Mouse (Mus musculus) stomach, embryonic 14.5 days (tissue): ENCODE measurements around the gene Fastk. TPM values are rescaled to one million over a fixed set of nuclear protein-coding genes. Genes with fewer than 3 reads are reported as not detected.

Source experiments
- ATAC-seq: fragments of 200-750 bp; cut with Nextera tagmentation; 2 replicates; pipeline ENCODE4 v1.8.0; 2017; ENCODE audit warnings: low read depth, moderate TSS enrichment; ENCODE audit not compliant: insufficient number of reproducible peaks, insufficient read depth, low FRiP score
- H3K27ac ChIP-seq: fragments of 300-500 bp; sonication (generic); 2 replicates; pipeline ENCODE4 v1.5.1; 2014; ENCODE audit warnings: mild to moderate bottlenecking, low read length, moderate library complexity, mixed read lengths
- H3K27me3 ChIP-seq: fragments of 300-500 bp; sonication (generic); 2 replicates; pipeline ENCODE4 v1.6.1; 2014; ENCODE audit warnings: low read length, control low read depth, mixed read lengths; ENCODE audit not compliant: control insufficient read depth, insufficient read depth
- H3K36me3 ChIP-seq: fragments of 300-500 bp; sonication (generic); 2 replicates; pipeline ENCODE4 v1.6.1; 2014; ENCODE audit warnings: mild to moderate bottlenecking, control low read depth, low read length, moderate library complexity, mixed read lengths; ENCODE audit not compliant: control insufficient read depth, insufficient read depth
- H3K4me1 ChIP-seq: fragments of 300-500 bp; sonication (generic); 2 replicates; pipeline ENCODE4 v1.6.1; 2014; ENCODE audit warnings: low read length, control low read depth, mixed read lengths; ENCODE audit not compliant: control insufficient read depth, insufficient read depth
- H3K4me2 ChIP-seq: fragments of 300-500 bp; sonication (generic); replicated peaks from 2 replicates; pipeline ENCODE4 v1.6.1; 2014; ENCODE audit warnings: low read depth, low read length, control low read depth
- H3K4me3 ChIP-seq: fragments of 300-500 bp; sonication (generic); 2 replicates; pipeline ENCODE4 v1.5.1; 2014; ENCODE audit warnings: low read depth, low read length, control low read depth
- H3K9ac ChIP-seq: fragments of 300-500 bp; sonication (generic); replicated peaks from 2 replicates; pipeline ENCODE4 v1.6.1; 2014; ENCODE audit warnings: low read depth, mild to moderate bottlenecking, control low read depth, low read length, moderate library complexity, mixed read lengths
- H3K9me3 ChIP-seq: fragments of 300-500 bp; sonication (generic); 2 replicates; pipeline ENCODE4 v1.6.1; 2016; ENCODE audit warnings: low read depth, low read length, control low read depth; ENCODE audit not compliant: control insufficient read depth
- WGBS: fragments of 180-500 bp; shearing (Covaris S2); extraction: QIAGEN DNeasy Blood & Tissue Kit; methylation state at CpG from one replicate; pipeline ENCODE4 v1.1.7; 2014; 5-methylcytosine and 5-hydroxymethylcytosine counted together
- polyA plus RNA-seq: library from polyadenylated mRNA; unstranded; fragments of >200 nt; fragmentation: Nextera tagmentation; extraction: Ambion mirVana; gene quantifications from 2 replicates; pipeline ENCODE4 v1.2.1, GENCODE M21; 2014

The Fastk gene
- polyA plus RNA-seq, 1 experiment from 2014 or later: 102 TPM

DNA sequence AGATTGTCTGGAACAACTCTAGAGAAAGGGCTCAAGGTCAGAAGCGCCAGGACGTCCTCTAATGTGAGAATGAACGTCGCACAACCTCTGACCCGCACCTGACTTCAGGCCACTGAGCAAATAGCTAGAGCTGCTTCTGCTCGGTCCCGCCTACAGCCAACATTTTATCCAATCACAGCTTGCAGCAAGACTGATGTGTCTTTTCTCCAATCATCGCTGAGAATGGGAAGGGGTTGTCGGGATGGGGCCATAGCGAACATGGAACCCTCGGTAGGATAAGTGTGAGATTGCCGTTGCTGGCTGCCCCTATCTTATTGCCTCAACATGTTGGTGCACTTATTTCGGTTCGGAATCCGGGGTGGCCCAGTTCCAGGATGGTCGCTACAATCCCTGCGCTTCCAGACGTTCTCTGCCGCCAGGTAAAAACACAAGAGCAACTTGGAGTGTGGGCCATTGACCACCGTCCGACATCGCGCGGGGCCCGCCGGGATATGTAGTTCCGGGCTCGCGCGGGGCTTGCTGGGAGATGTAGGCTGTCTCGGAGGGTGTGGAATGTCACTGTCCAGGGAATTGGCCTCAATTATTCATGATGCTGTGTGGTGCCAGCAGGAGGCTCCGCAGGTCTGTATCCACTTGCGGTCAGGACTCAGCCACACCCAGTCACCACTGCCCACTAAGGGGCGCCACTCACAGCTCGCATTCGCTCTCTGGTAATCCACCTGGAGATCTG lies 50.8 kb downstream of the Fastk start:
- Histone ChIP-seq H3K4me1 (peaks cover 7% of the 10 kb centered on the region; the same call in 1 of the 2 replicates), H3K36me3 (no peaks in the 10 kb centered on the region), H3K4me3 (peak overlapping the region; percentile 56), H3K9ac (no peak overlapping the region; the same call in 1 of the 2 replicates), H3K27me3 (no peaks in the 10 kb centered on the region), H3K27ac (peak overlapping the region; percentile 79; the same call in 1 of the 2 replicates), H3K4me2 (peak overlapping the region; percentile 59), H3K9me3 (no peaks in the 10 kb centered on the region)
- WGBS: under 1% methylated on average over 36 of the region's 36 CpGs
- peak; percentile 95 for ATAC-seq

DNA sequence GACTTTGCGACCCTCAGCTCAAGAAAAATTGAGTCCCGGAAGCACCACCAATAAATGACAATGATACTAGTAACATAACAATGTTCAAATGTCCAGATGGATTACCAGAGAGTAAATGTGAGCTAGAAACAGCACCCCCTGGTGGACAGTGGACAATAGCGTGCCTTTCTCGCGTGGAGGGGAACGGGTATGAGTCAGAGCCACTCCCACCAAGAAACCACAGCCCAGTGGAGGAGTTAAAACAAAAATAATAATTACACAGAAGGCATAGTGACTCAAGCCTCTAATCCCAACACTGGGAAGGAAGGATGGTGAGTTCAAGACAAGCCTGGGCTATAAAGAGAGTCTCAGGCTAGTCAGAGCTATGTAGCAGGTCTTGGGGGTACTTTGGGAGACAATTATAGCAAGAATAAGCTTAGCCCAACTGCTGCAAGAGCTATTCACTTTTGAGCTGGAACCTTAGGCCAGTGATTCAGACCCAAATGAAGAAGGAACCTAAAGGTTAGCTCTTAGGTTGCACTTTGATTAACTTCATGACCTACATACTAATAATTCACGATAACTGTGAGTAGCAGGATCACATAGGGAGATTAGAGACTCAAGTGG lies 51.6 kb downstream of the Fastk start, which contains the start of gene Abcb8:
TSS of gene Abcb8 (plus strand) at position 272 of the 606 bp plus-strand sequence.
- Histone ChIP-seq H3K9ac (no peak within 1 kb of the TSS; the same call in 1 of the 2 replicates), H3K27me3 (no peaks in the 10 kb centered on the region), H3K36me3 (no peaks in the 10 kb centered on the region), H3K4me2 (peak within 1 kb of the TSS; percentile 59), H3K4me1 (peaks cover 7% of the 10 kb centered on the region; the same call in 1 of the 2 replicates), H3K4me3 (peak within 1 kb of the TSS; percentile 56), H3K9me3 (no peaks in the 10 kb centered on the region), H3K27ac (peak within 1 kb of the TSS; percentile 79; the same call in 1 of the 2 replicates)
- WGBS: 25% methylated on average over 7 of the region's 7 CpGs
- ATAC-seq: no peak

DNA sequence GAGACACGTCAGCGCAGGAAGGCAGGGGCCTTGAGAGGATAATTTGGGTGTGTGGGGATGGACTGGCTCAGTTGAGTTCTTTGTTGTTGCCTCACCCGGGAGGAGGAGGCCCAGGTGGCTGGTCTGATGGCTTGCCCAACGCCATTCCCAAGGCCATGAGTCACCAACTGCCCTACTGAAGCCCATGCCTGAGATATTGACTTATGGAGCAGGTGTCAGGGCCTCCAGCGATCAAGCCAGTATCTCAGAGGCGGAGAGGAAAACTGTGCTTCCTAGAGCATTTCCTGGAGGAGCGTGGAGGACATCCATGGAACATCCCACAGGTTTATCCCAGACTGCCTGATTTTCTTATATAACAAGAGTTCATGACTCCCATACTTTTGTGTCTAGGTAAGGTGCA lies 52.4 kb downstream of the Fastk start:
- H3K27me3 ChIP-seq: no peaks in the 10 kb centered on the region
- H3K4me2 ChIP-seq: no peak overlapping the region
- no peak for ATAC-seq
- no peaks in the 10 kb centered on the region for H3K36me3 ChIP-seq
- no peak overlapping the region for H3K27ac ChIP-seq
- H3K4me3 ChIP-seq: no peak overlapping the region
- 71% methylated on average over 7 of the region's 7 CpGs for WGBS
- H3K9me3 ChIP-seq: no peaks in the 10 kb centered on the region
- no peak overlapping the region for H3K9ac ChIP-seq
- peaks cover 7% of the 10 kb centered on the region; the same call in 1 of the 2 replicates for H3K4me1 ChIP-seq

DNA sequence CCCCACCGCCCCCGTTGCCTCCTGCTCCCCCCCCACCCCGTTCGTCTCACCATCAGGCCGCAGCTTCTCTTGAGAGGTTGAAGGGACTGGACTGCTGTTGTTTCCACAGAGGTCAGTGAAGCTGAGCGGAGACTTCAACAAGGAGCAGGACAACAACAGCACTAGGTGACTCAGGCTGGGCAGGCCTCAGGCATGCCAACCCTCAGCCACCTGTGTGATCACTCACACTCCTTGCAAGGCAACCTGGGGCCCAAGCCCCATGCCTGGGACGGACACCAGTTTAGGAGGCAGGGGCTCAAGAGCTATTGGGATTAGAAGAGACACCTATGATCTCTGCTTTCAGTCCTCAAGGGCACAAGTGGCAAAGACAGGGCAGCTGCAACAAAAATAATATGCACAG lies 53.2 kb downstream of the Fastk start, which contains the start of gene Atg9b:
TSS of gene Atg9b (minus strand) at position 280 of the 400 bp plus-strand sequence.
- Histone ChIP-seq H3K4me1 (peaks cover 9% of the 10 kb centered on the region), H3K4me2 (no peak within 1 kb of the TSS), H3K9me3 (no peaks in the 10 kb centered on the region), H3K36me3 (no peaks in the 10 kb centered on the region), H3K4me3 (no peak within 1 kb of the TSS), H3K27ac (no peak within 1 kb of the TSS), H3K27me3 (no peaks in the 10 kb centered on the region), H3K9ac (no peak within 1 kb of the TSS)
- 85% methylated on average over 7 of the region's 7 CpGs for WGBS
- no peak for ATAC-seq

DNA sequence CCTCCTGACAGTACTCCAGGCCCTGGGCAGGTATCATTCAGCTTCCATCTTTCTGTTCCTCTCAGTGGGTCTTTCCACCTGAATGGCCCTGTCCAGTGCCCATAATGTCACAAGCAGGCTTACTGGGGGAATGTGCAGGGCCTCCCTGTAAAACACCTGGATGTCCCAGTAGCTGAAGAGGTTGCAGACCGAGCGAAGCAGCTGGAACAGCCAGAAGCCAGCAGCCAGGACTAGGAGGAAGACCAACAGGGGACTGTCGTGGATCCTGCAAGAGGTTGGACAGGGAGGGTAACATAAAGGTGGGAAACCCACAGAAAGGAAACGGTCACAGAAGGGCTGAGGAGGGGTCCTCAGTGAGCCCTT lies 55.4 kb downstream of the Fastk start:
- no peak for ATAC-seq
- H3K36me3 ChIP-seq: no peaks in the 10 kb centered on the region
- no peak overlapping the region for H3K4me2 ChIP-seq
- H3K9ac ChIP-seq: no peak overlapping the region
- no peaks in the 10 kb centered on the region for H3K9me3 ChIP-seq
- H3K4me1 ChIP-seq: peaks cover 7% of the 10 kb centered on the region
- H3K27ac ChIP-seq: no peak overlapping the region
- no peak overlapping the region for H3K4me3 ChIP-seq
- 72% methylated on average over 4 of the region's 4 CpGs for WGBS
- H3K27me3 ChIP-seq: no peaks in the 10 kb centered on the region

DNA sequence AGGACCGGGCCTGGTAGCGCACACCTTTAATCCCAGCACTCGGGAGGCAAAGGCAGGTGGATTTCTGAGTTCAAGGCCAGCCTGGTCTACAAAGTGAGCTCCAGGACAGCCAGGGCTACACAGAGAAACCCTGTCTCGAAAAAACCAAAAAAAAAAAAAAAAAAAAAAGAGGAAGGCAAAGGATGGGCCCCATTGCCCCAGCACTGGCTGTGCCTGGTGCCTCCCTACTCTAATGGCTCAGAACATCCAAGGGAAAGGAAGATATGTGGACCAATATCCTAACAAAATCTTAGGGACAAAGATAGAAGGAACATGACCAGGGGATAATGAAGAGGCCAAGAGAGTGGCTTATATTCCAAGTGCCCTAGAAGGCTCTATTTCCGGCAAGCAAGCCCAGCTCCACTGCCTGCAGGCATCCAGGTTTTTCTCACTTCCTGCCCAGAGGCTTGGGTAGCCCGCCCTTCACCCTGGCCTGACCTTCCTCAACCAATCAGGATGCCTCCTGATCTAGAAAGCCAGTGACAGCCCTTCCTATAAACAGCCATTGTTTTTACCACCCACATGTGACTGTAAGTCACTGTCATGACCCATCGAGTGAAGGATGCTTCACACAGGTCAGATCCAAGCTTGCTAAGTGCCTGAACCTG lies 56.0 kb downstream of the Fastk start:
- no peak overlapping the region for H3K4me2 ChIP-seq
- H3K36me3 ChIP-seq: no peaks in the 10 kb centered on the region
- no peak overlapping the region for H3K4me3 ChIP-seq
- WGBS: 60% methylated on average over 6 of the region's 7 CpGs
- H3K27ac ChIP-seq: no peak overlapping the region
- ATAC-seq: no peak
- no peak overlapping the region for H3K9ac ChIP-seq
- H3K27me3 ChIP-seq: no peaks in the 10 kb centered on the region
- H3K9me3 ChIP-seq: no peaks in the 10 kb centered on the region
- peaks cover 7% of the 10 kb centered on the region for H3K4me1 ChIP-seq

Other genes starting within 250 kb of the Fastk start
- 8.9 and 9.8 TPM in 2 replicates for gene Kcnh2, start 93.7 kb downstream of the Fastk start, polyA plus RNA-seq
- 4.6 and 4.9 TPM in 2 replicates for gene Nos3, start 80.5 kb downstream of the Fastk start, polyA plus RNA-seq
- 0.57 and 0.68 TPM in 2 replicates for gene Atg9b, start 53.1 kb downstream of the Fastk start, polyA plus RNA-seq
- 46.2 and 52.5 TPM in 2 replicates for gene Abcb8, start 51.6 kb downstream of the Fastk start, polyA plus RNA-seq
- gene Asic3, start 31.9 kb downstream of the Fastk start, polyA plus RNA-seq: 0.26 TPM in 1 of 2 replicates, not detected in the other
- gene Cdk5, start 21.8 kb downstream of the Fastk start, polyA plus RNA-seq: 46.4 and 47.7 TPM in 2 replicates
- gene Slc4a2, start 21.4 kb downstream of the Fastk start, polyA plus RNA-seq: 30.6 and 32.2 TPM in 2 replicates
- 25.5 and 27.6 TPM in 2 replicates for gene Tmub1, start 2.6 kb upstream of the Fastk start, polyA plus RNA-seq
- 25.3 and 25.6 TPM in 2 replicates for gene Agap3, start 6.9 kb upstream of the Fastk start, polyA plus RNA-seq
- gene Gbx1, start 81.9 kb upstream of the Fastk start, polyA plus RNA-seq: not detected in 2 replicates
- gene Asb10, start 95.7 kb upstream of the Fastk start, polyA plus RNA-seq: 0.22 and 0.34 TPM in 2 replicates
- gene 4931409K22Rik, start 111.5 kb upstream of the Fastk start, polyA plus RNA-seq: 0.10 TPM in 2 replicates
- 79.5 and 89.2 TPM in 2 replicates for gene Abcf2, start 132.2 kb upstream of the Fastk start, polyA plus RNA-seq
- gene Chpf2, start 141.5 kb upstream of the Fastk start, polyA plus RNA-seq: 11.3 and 13.4 TPM in 2 replicates
- 35.6 and 36.2 TPM in 2 replicates for gene Smarcd3, start 179.1 kb upstream of the Fastk start, polyA plus RNA-seq
- 33.5 and 36.0 TPM in 2 replicates for gene Nub1, start 240.2 kb upstream of the Fastk start, polyA plus RNA-seq